Mouse (Mus musculus): ENCODE measurements around the gene Olfr462.

The Olfr462 gene

GRCm38 (mm10) chr11:87846968-87847600, 45.0 kb downstream of the Olfr462 start:
- no peak for DNase-seq

- no peak for DNase-seq
These were observed 50.6 kb downstream of the Olfr462 start for GRCm38 (mm10) chr11:87841436-87841835.

- no peak for DNase-seq
These were observed 51.4 kb downstream of the Olfr462 start for GRCm38 (mm10) chr11:87840676-87841075.
